Mouse (Mus musculus) stomach, postnatal 0 days (tissue): ENCODE measurements around the gene Sucnr1. TPM values are rescaled to one million over a fixed set of nuclear protein-coding genes. Genes with fewer than 3 reads are reported as not detected.

ENCODE experiments used
- ATAC-seq: fragments of 200-750 bp; cut with Nextera tagmentation; 2 replicates; pipeline ENCODE4 v1.8.0; 2017; ENCODE audit not compliant: low FRiP score, low TSS enrichment
- DNase-seq: peaks from one replicate; pipeline ENCODE4 v3.0.0-alpha.2; 2016; ENCODE audit warnings: low spot score
- H3K27ac ChIP-seq: fragments of 300-500 bp; sonication (generic); replicated peaks from 2 replicates; pipeline ENCODE4 v1.5.1; 2014; ENCODE audit warnings: mild to moderate bottlenecking, control low read depth
- H3K27me3 ChIP-seq: fragments of 300-500 bp; sonication (generic); 2 replicates; pipeline ENCODE4 v1.6.1; 2014; ENCODE audit warnings: low read length; ENCODE audit not compliant: control insufficient read depth, insufficient read depth
- H3K36me3 ChIP-seq: fragments of 300-500 bp; sonication (generic); 2 replicates; pipeline ENCODE4 v1.6.1; 2014; ENCODE audit warnings: low read length, mixed read lengths; ENCODE audit not compliant: control insufficient read depth, insufficient read depth
- H3K4me1 ChIP-seq: fragments of 300-500 bp; sonication (generic); replicated peaks from 2 replicates; pipeline ENCODE4 v1.6.1; 2014; ENCODE audit warnings: antibody characterized with exemption; ENCODE audit not compliant: control insufficient read depth, insufficient read depth
- H3K4me2 ChIP-seq: fragments of 300-500 bp; sonication (generic); replicated peaks from 2 replicates; pipeline ENCODE4 v1.6.1; 2014; ENCODE audit warnings: low read depth, mild to moderate bottlenecking, control low read depth, moderate library complexity
- H3K4me3 ChIP-seq: fragments of 300-500 bp; sonication (generic); 2 replicates; pipeline ENCODE4 v1.5.1; 2014; ENCODE audit warnings: low read depth, low read length, control low read depth
- H3K9ac ChIP-seq: fragments of 300-500 bp; sonication (generic); 2 replicates; pipeline ENCODE4 v1.6.1; 2014; ENCODE audit warnings: mild to moderate bottlenecking, low read length, control low read depth, mixed read lengths
- H3K9me3 ChIP-seq: fragments of 300-500 bp; sonication (generic); 2 replicates; pipeline ENCODE4 v1.6.1; 2016; ENCODE audit warnings: low read length; ENCODE audit not compliant: control insufficient read depth
- CTCF ChIP-seq: IDR thresholded peaks from 2 replicates; pipeline ENCODE4 v1.5.1; 2016; ENCODE audit warnings: antibody characterized with exemption, low read depth, mild to moderate bottlenecking, moderate library complexity
- EP300 ChIP-seq: optimal IDR thresholded peaks from 2 replicates; pipeline ENCODE3; 2016; ENCODE audit warnings: antibody characterized with exemption
- WGBS: fragments of 180-500 bp; shearing (Covaris S2); extraction: QIAGEN DNeasy Blood & Tissue Kit; methylation state at CpG from one replicate; pipeline ENCODE4 v1.1.7; 2014; 5-methylcytosine and 5-hydroxymethylcytosine counted together
- polyA plus RNA-seq: library from polyadenylated mRNA; unstranded; fragments of >200 nt; fragmentation: Nextera tagmentation; extraction: Ambion mirVana; gene quantifications from 2 replicates; pipeline ENCODE4 v1.2.1, GENCODE M21; 2015

The Sucnr1 gene
- 0.06 and 0.21 TPM in 2 replicates for polyA plus RNA-seq

DNA sequence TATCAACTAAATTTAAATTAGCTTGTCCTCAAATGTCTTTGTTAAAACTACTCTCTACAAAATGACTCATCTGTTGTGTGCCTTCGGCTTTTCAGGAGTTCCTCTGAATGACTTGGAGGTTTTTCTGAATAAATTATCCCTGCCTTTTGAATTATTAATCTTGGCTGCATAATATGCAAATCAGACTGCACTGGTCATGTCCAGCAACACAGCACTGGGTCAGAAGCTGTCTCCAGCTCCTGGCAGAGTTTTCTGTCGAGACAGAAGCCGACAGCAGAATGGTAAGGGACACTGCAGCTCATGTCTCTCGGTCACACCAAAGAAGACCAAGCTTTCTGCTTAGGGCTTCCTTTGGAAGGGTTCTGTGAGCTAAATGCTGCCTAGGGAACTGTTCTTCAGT lies at the start of gene Sucnr1:
Sucnr1 (plus strand) TSS at position 222 of the 400 bp plus-strand sequence.
- no peak for TF ChIP-seq EP300
- TF ChIP-seq CTCF, result no peak
- Histone ChIP-seq H3K9ac (no peak within 1 kb of the TSS), H3K27ac (no peak within 1 kb of the TSS), H3K4me1 (0 out of 2 replicates have a peak, but pooled peaks cover 2% of the 10 kb centered on the region), H3K9me3 (no peaks in the 10 kb centered on the region), H3K36me3 (no peaks in the 10 kb centered on the region), H3K27me3 (no peaks in the 10 kb centered on the region), H3K4me2 (no peak within 1 kb of the TSS), H3K4me3 (no peak within 1 kb of the TSS)
- WGBS, result 71% methylated on average over 4 of the region's 4 CpGs
- no peak for ATAC-seq
- no peak for DNase-seq

- Histone ChIP-seq H3K9me3 (no peaks in the 10 kb centered on the region), H3K4me1 (no peaks in the 10 kb centered on the region), H3K4me2 (no peak overlapping the region), H3K27me3 (no peaks in the 10 kb centered on the region), H3K27ac (no peak overlapping the region), H3K36me3 (no peaks in the 10 kb centered on the region), H3K9ac (no peak overlapping the region), H3K4me3 (no peak overlapping the region)
- no peak for DNase-seq
- ATAC-seq, result no peak
- TF ChIP-seq EP300 (no peak), CTCF (no peak)
- 60% methylated on average over 3 of the region's 3 CpGs for WGBS
Observed at GRCm38 (mm10) chr3:60046221-60046913, 35.3 kb upstream of the Sucnr1 start.

DNA sequence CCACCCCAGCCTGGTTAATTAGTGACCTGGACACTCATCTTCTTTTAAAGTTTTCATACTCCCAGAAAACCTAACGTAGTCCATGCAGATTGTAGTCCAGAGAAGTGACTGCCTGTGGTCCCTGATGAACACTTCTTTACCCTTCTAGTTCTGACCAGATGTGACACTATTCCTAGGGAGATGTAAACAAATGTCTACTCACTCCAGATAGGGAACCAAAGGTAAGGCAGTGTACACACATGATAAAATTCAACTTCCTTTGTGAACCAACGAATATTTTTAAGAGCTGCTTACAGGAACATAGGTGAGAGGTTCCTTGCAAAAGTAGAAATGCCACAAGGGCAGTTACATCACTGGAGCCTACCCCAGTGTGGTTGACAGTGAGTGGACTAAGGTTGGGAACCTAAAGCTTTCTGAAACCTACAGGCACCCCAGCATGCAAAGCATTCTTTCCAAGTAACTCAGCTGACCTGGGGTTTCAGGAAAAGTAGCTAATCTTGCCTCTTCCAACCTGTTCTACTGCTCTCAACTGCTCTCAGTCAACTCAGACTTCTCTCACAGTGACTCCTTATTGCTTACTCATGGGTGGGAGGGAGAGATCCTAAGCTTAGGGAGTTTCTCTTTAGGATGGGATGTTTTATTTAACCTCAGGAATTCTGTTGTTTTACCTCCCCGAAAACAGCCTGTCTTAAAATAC lies 28.3 kb upstream of the Sucnr1 start:
- TF ChIP-seq EP300 (peak; percentile 60), CTCF (no peak)
- no peaks in the 10 kb centered on the region for H3K36me3 ChIP-seq
- 47% methylated on average over 3 of the region's 3 CpGs for WGBS
- H3K9ac ChIP-seq, result no peak overlapping the region
- peak overlapping the region; percentile 35 for H3K27ac ChIP-seq
- H3K4me2 ChIP-seq, result no peak overlapping the region
- no peaks in the 10 kb centered on the region for H3K9me3 ChIP-seq
- no peak overlapping the region for H3K4me3 ChIP-seq
- peak; percentile 19 for DNase-seq
- no peaks in the 10 kb centered on the region for H3K4me1 ChIP-seq
- ATAC-seq, result peak; percentile 92
- no peaks in the 10 kb centered on the region for H3K27me3 ChIP-seq

DNA sequence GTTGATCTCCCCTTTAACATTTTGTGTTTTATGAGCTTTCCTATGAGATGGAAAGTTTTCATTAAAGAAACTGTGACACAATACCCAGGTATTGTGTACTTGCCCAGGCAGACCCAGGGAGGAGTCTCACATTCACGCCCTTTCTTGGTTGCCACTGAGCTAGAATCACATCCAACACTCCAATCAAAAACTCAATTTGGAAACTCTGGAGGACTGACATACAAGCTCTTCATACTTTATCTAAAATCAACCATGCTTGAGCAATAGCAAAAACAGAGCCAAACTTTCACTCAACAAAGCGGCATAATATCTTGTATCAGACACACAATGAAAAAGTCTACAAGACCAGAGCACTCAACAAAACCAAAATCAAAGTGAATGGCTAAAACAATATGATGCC lies 27.7 kb upstream of the Sucnr1 start:
- Histone ChIP-seq H3K9ac (no peak overlapping the region), H3K4me3 (no peak overlapping the region), H3K9me3 (no peaks in the 10 kb centered on the region), H3K27ac (peak overlapping the region; percentile 35; the same call in 1 of the 2 replicates), H3K36me3 (no peaks in the 10 kb centered on the region), H3K4me2 (no peak overlapping the region), H3K27me3 (no peaks in the 10 kb centered on the region), H3K4me1 (no peaks in the 10 kb centered on the region)
- no peak for TF ChIP-seq CTCF
- ATAC-seq (peak; percentile 64; the same call in 1 of the 2 replicates), DNase-seq (no peak)
- 68% methylated on average over 2 of the region's 2 CpGs for WGBS

DNA sequence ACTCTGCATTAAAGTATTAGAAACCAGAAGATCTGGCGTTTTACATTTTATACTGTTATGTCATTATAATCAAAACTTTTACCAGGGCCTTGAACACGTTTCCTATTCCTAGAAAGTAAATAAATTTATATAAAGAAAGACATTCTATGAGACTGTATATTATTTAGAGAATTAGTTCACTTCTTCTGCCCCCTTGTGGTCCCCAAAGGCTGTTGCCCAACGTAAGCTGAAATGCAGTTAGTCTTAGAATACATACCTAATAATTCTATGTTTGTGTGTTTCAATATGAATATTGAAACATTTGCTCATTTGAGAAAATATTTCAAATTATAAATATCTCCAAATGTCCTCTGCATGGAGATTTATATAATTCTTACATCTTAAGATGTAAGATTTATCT lies 25.2 kb upstream of the Sucnr1 start:
- Histone ChIP-seq H3K27me3 (no peaks in the 10 kb centered on the region), H3K4me2 (no peak overlapping the region), H3K36me3 (no peaks in the 10 kb centered on the region), H3K9me3 (no peaks in the 10 kb centered on the region), H3K9ac (no peak overlapping the region), H3K4me3 (no peak overlapping the region), H3K27ac (no peak overlapping the region), H3K4me1 (no peaks in the 10 kb centered on the region)
- 27% methylated on average over 3 of the region's 3 CpGs for WGBS
- no peak for ATAC-seq
- TF ChIP-seq EP300 (no peak), CTCF (peak; percentile 77)
- no peak for DNase-seq
